Mouse (Mus musculus): ENCODE results near the gene Zfp384. TPM values are rescaled to one million over a fixed set of nuclear protein-coding genes. Genes with fewer than 3 reads are reported as not detected.
A peak's percentile ranks its signal among the peaks of the same experiment; 100 is the strongest.

Zfp384 gene
- 16.7 and 19.1 TPM in 2 replicates for polyA plus RNA-seq (2016; fragmentation: Nextera tagmentation; extraction: Ambion mirVana)

DNA sequence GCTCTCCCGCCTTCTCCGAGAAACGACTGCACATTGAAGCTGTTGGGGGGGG, at the start of gene Zfp384:
Gene Zfp384 (plus strand): TSS at position 17 of the 52 bp plus-strand sequence.
- H3K4me3 ChIP-seq (replicated peaks): peak within 1 kb of the TSS; percentile 97
- no peak for ATAC-seq (ENCODE audit: low FRiP score)
- peak within 1 kb of the TSS; percentile 99 for H3K27ac ChIP-seq
- WGBS: 0% methylated on average over 3 of the region's 3 CpGs
- no peaks in the 10 kb centered on the region for H3K27me3 ChIP-seq
- H3K4me1 ChIP-seq: peaks cover 41% of the 10 kb centered on the region
- peaks cover 28% of the 10 kb centered on the region for H3K36me3 ChIP-seq (replicated peaks)
- peak within 1 kb of the TSS; percentile 96 for H3K9ac ChIP-seq
- H3K4me2 ChIP-seq: peak within 1 kb of the TSS; percentile 88
- no peaks in the 10 kb centered on the region for H3K9me3 ChIP-seq

DNA sequence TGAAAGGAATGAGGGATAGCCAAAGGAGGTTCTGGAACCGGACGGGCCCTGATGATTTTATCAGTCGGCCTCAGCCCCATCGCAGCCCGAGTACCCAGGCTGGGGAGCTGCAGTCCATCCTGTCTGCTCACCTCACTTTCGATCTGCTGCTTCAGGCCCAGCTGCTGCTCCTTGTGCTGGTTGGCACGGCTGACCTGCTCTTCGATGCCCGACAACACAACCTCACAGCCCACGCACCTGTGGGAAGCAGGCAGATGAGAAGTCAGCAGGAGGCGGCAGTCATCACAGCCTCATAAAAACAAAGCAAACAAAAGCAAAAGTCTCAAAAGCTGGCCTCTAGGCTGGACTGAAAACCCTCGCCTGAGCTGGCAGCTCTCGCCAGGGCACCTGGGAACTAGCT, 49.0 kb upstream of the Zfp384 start:
- H3K4me1 ChIP-seq: peaks cover 9% of the 10 kb centered on the region
- no peak for ATAC-seq (ENCODE audit: low FRiP score)
- no peak overlapping the region for H3K27ac ChIP-seq
- H3K27me3 ChIP-seq: no peaks in the 10 kb centered on the region
- 92% methylated on average over 13 of the region's 13 CpGs for WGBS
- no peak overlapping the region for H3K4me3 ChIP-seq (replicated peaks)
- no peak overlapping the region for H3K9ac ChIP-seq
- no peak overlapping the region for H3K4me2 ChIP-seq
- peaks cover 58% of the 10 kb centered on the region for H3K36me3 ChIP-seq (replicated peaks)
- no peaks in the 10 kb centered on the region for H3K9me3 ChIP-seq

DNA sequence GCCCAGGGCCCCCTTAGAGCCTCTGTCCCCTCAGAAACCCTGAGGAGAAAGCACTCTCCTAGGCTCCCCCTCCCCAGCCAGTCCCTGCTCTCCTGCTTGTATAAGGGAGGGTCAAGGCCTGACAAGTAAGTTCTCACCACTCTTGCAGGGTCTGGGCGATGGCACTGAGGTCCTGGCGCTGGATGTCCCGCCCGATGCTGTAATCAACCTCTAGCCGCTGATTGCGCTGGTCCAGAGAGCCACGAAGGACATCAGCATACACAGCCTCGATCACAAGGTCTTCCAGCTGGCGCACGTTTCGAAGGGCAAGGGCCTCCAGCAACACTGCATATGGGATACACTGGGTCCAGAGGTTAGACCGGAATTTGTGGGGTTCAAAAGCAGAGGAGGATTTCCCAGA, 47.9 kb upstream of the Zfp384 start:
- ATAC-seq (ENCODE audit: low FRiP score): no peak
- Histone ChIP-seq H3K9ac (no peak overlapping the region), H3K4me3 (replicated peaks) (no peak overlapping the region), H3K36me3 (replicated peaks) (peaks cover 56% of the 10 kb centered on the region), H3K27ac (no peak overlapping the region), H3K9me3 (no peaks in the 10 kb centered on the region), H3K4me1 (peaks cover 11% of the 10 kb centered on the region), H3K4me2 (no peak overlapping the region), H3K27me3 (no peaks in the 10 kb centered on the region)
- 93% methylated on average over 12 of the region's 12 CpGs for WGBS

DNA sequence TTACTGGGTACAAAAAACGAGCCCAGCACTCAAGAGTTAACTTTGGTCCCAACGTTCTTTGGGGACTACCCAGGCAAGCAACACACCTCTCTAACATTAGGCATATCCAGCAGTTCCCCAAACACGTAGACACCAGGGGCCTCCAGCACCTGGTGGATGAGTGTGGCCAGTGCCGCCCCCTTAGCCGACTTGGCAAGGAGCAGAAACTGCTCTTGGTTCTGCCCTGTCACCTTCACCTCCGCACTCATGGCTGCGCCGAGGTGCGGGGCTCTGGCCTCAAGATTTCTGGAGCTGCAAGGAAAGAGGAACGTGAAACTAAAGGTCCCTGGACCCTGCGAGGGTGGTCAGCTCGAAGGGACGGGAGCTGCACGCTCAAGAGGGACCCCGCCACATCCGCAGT, 44.3 kb upstream of the Zfp384 start:
- WGBS: 39% methylated on average over 16 of the region's 16 CpGs
- ATAC-seq (ENCODE audit: low FRiP score): peak; percentile 31
- Histone ChIP-seq H3K9me3 (no peaks in the 10 kb centered on the region), H3K9ac (peak overlapping the region; percentile 87), H3K4me2 (peak overlapping the region; percentile 90), H3K4me1 (peaks cover 17% of the 10 kb centered on the region), H3K27me3 (0 out of 2 replicates have a peak, but pooled peaks cover under 1% of the 10 kb centered on the region), H3K27ac (peak overlapping the region; percentile 90; the same call in 1 of the 2 replicates), H3K36me3 (replicated peaks) (peaks cover 34% of the 10 kb centered on the region), H3K4me3 (replicated peaks) (peak overlapping the region; percentile 81)

DNA sequence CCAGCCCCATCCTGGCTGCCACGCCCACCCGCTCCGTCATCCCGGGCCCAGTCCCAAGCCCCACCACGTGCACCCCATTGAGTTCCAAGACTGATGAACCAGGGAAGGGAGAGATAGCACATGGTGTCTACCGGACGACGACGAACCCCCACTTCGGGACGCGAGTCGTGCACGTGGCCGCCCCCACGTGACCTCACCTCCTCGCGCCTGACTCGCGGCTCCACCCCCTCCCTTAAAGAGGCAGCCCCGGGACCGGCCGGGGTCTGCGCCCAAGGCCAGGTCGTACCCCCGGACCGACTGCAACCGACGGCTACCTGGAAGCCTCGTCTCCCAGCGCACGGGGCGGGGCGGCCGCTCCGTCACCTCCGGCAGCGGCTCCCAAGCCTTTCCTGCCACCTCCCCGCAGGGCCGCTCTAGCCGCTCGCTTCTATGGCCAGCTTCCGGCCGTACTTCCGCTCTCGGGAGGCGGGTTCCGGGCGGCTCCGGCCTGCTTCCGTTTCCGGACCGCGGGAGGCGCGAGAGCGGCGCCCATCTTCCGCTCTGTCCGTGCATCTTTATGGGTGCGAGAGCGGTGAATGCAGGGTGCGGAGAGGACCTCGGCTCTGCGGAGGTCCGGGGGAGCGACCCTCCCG, 43.7 kb upstream of the Zfp384 start, which contains the start of gene Cops7a:
Gene Cops7a (minus strand): TSS at position 451 of the 632 bp plus-strand sequence.
- peak; percentile 94 for ATAC-seq (ENCODE audit: low FRiP score)
- Histone ChIP-seq H3K36me3 (replicated peaks) (peaks cover 28% of the 10 kb centered on the region), H3K4me1 (peaks cover 17% of the 10 kb centered on the region), H3K9ac (peak within 1 kb of the TSS; percentile 87), H3K27me3 (peaks cover 3% of the 10 kb centered on the region; the same call in 1 of the 2 replicates), H3K4me3 (replicated peaks) (peak within 1 kb of the TSS; percentile 81), H3K9me3 (no peaks in the 10 kb centered on the region), H3K4me2 (peak within 1 kb of the TSS; percentile 90), H3K27ac (peak within 1 kb of the TSS; percentile 90)
- WGBS: 0% methylated on average over 68 of the region's 68 CpGs

DNA sequence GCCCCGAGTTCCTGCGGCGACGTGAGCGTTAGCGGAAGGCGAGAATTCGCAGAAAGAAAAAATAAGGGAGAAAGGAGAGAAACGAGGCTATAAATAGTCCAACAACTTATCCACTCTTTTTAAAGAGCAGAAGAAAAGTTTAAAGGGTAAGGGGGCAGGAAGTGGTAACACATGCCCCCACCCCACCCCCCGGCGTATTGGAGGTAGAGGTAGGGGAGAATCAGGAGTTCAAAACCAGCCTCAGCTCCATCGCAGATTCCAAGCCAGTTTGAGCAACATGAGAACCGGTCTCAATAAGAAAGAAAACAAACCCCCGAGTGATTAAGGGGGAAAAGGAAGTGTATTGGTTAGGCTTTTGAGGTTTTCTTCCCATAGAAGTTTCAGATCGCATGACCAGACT, 43.2 kb upstream of the Zfp384 start:
- H3K4me3 ChIP-seq (replicated peaks): peak overlapping the region; percentile 81
- peaks cover 17% of the 10 kb centered on the region for H3K4me1 ChIP-seq
- H3K9me3 ChIP-seq: no peaks in the 10 kb centered on the region
- peak overlapping the region; percentile 90 for H3K4me2 ChIP-seq
- H3K36me3 ChIP-seq (replicated peaks): peaks cover 23% of the 10 kb centered on the region
- H3K27ac ChIP-seq: peak overlapping the region; percentile 90
- peak overlapping the region; percentile 87 for H3K9ac ChIP-seq
- WGBS: 15% methylated on average over 15 of the region's 15 CpGs
- ATAC-seq (ENCODE audit: low FRiP score): no peak
- H3K27me3 ChIP-seq: peaks cover 3% of the 10 kb centered on the region; the same call in 1 of the 2 replicates

DNA sequence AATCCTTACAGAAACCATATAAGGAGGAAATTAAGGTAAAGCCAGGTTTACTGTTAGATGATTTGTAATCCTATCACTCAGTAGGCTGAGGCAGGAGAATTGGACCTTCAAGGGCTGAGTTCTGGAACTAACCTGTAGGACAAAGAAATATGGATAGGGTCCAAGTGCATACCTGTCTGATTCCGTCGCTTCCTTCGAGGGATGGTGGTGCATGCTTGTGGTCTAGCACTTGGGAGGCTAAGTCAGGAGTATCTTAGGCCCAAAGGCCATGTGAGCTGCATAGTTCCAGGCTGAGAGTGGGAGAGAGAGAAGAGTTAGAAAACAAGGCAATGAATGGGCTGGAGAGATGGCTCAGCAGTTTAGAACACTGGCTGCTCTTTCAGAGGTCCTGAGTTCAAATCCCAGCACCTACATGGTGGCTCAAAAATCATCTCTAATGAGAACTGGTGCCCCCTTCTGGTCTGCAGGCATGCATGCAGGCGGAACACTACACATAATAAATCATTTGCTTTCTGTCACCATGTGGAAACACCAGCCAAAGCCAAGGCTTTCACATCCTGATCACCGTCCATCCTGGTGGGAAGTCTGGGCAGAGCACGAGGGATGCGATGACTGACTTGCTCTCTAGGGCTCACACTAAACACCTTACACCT, 42.4 kb upstream of the Zfp384 start:
- Histone ChIP-seq H3K36me3 (replicated peaks) (peaks cover 15% of the 10 kb centered on the region), H3K4me3 (replicated peaks) (peak overlapping the region; percentile 81), H3K27ac (no peak overlapping the region), H3K9me3 (no peaks in the 10 kb centered on the region), H3K4me1 (peaks cover 17% of the 10 kb centered on the region), H3K4me2 (peak overlapping the region; percentile 90), H3K9ac (no peak overlapping the region), H3K27me3 (peaks cover 6% of the 10 kb centered on the region; the same call in 1 of the 2 replicates)
- 97% methylated on average over 7 of the region's 7 CpGs for WGBS
- no peak for ATAC-seq (ENCODE audit: low FRiP score)

DNA sequence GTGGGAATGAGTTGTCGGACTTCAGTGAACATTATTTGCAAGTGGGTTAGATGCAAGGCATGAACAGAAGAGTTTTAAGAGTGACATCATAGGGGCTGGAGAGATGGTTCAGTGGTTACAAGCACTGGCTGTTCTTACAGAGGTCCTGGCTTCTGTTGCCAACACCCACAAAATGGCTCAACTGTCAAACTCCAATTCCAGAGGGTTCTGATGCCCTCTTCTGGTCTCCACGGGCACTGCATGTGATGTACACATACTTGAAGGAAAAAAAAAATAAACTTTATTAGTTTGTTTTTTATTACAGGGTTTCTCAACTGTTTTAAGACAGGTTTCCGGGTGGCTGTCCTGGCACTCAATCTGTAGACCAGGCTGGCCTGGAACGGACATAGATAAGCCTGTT, 41.2 kb upstream of the Zfp384 start:
- Histone ChIP-seq H3K9ac (no peak overlapping the region), H3K4me2 (no peak overlapping the region), H3K9me3 (no peaks in the 10 kb centered on the region), H3K36me3 (replicated peaks) (peaks cover 7% of the 10 kb centered on the region), H3K27me3 (peaks cover 6% of the 10 kb centered on the region; the same call in 1 of the 2 replicates), H3K4me3 (replicated peaks) (no peak overlapping the region), H3K27ac (no peak overlapping the region), H3K4me1 (peaks cover 17% of the 10 kb centered on the region)
- 71% methylated on average over 4 of the region's 4 CpGs for WGBS
- ATAC-seq (ENCODE audit: low FRiP score): no peak

DNA sequence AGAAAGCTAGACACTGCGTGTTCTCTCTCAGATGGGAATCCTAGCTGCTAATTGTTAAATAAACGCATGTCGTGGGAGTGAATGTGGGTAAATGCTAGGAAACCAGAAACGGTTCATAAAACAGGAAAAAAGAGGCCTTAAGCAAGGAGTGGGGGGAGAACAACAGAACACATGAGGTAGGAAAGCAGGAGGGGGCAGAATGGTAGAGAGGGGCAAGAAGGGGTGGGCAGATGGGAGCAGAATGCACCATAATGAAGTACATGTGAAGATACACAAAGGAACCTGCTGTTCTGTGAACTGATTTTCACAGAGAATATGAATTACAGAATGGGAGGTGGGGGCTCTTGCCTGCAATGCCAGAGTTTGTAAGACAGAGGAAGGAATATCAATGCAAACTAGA, 16.7 kb upstream of the Zfp384 start:
- Histone ChIP-seq H3K9ac (no peak overlapping the region), H3K4me3 (replicated peaks) (no peak overlapping the region), H3K27ac (no peak overlapping the region), H3K9me3 (peaks cover 9% of the 10 kb centered on the region), H3K4me1 (peaks cover 20% of the 10 kb centered on the region), H3K27me3 (peaks cover 58% of the 10 kb centered on the region), H3K4me2 (no peak overlapping the region), H3K36me3 (replicated peaks) (no peaks in the 10 kb centered on the region)
- no peak for ATAC-seq (ENCODE audit: low FRiP score)
- 81% methylated on average over 4 of the region's 4 CpGs for WGBS

DNA sequence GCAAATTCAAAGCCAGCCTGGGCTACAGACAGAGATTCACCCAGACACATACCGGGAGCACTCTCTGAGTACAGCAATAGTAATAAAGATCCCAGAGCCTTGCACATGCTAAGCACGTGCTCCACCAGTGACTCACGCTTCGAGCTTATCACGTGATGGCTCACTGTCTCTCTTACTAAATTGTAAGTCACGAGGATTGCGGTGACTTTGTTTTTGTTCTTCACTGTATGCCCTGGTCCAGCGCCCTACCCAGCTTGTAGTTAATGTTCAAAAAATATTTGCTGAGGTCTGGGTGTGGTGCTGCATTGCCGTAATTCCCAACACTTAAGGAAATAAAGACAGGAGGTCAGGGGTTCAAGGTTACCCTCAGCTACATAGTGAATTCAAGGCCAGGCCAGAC, 15.6 kb upstream of the Zfp384 start:
- Histone ChIP-seq H3K4me3 (replicated peaks) (no peak overlapping the region), H3K9ac (no peak overlapping the region), H3K9me3 (peaks cover 9% of the 10 kb centered on the region), H3K36me3 (replicated peaks) (no peaks in the 10 kb centered on the region), H3K27ac (no peak overlapping the region), H3K4me1 (peaks cover 30% of the 10 kb centered on the region), H3K27me3 (peaks cover 69% of the 10 kb centered on the region), H3K4me2 (no peak overlapping the region)
- WGBS: 85% methylated on average over 9 of the region's 9 CpGs
- ATAC-seq (ENCODE audit: low FRiP score): no peak

DNA sequence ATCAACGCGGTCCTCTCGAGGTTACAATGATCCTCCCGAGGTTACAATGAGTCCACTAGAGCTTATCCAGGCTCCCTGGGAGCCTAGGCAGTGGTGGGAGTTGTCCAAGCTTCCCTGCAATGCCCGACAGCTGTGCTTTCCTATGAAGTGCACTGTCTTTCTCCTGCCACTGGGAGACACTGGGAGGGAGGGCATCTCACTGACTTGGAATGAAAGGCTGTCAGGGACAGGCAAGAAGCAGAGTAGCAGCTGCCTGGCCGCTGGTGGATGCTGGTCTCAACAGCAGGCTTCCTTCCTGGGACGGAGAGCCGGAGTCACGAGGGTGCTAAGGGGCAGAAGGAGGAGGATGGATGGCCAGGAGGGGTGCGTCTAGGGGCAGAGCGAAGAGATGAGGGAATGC, 15.1 kb upstream of the Zfp384 start:
- H3K4me2 ChIP-seq: peak overlapping the region; percentile 25; the same call in 1 of the 2 replicates
- H3K9ac ChIP-seq: peak overlapping the region; percentile 47
- peaks cover 30% of the 10 kb centered on the region for H3K4me1 ChIP-seq
- no peak overlapping the region for H3K27ac ChIP-seq
- 7% methylated on average over 10 of the region's 11 CpGs for WGBS
- peaks cover 9% of the 10 kb centered on the region for H3K9me3 ChIP-seq
- no peak for ATAC-seq (ENCODE audit: low FRiP score)
- peaks cover 75% of the 10 kb centered on the region for H3K27me3 ChIP-seq
- H3K36me3 ChIP-seq (replicated peaks): no peaks in the 10 kb centered on the region
- H3K4me3 ChIP-seq (replicated peaks): peak overlapping the region; percentile 9; the same call in 1 of the 2 replicates

DNA sequence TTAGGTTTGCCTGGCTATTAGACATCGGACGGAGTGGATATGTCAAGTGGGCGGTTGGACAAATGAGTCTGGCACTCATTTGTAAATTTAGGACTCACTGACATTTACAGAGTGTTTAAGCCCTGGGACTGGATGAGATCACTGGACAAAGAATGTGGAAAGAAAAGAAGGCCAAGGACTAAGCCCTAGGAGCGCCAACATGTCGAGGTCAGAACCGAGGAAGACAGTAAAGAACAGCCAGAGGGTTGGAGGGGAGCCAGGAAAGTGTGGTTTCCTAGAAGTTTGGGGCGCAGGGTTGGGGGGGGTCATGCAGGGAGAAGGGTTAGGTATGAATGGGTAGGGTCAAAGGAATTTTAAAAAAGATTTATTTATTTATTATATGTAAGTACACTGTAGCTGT, 13.7 kb upstream of the Zfp384 start:
- H3K36me3 ChIP-seq (replicated peaks): no peaks in the 10 kb centered on the region
- H3K4me3 ChIP-seq (replicated peaks): no peak overlapping the region
- no peak overlapping the region for H3K27ac ChIP-seq
- peaks cover 2% of the 10 kb centered on the region; the same call in 1 of the 2 replicates for H3K9me3 ChIP-seq
- H3K4me2 ChIP-seq: no peak overlapping the region
- H3K9ac ChIP-seq: no peak overlapping the region
- no peak for ATAC-seq (ENCODE audit: low FRiP score)
- 80% methylated on average over 7 of the region's 7 CpGs for WGBS
- H3K4me1 ChIP-seq: peaks cover 30% of the 10 kb centered on the region
- H3K27me3 ChIP-seq: peaks cover 88% of the 10 kb centered on the region

DNA sequence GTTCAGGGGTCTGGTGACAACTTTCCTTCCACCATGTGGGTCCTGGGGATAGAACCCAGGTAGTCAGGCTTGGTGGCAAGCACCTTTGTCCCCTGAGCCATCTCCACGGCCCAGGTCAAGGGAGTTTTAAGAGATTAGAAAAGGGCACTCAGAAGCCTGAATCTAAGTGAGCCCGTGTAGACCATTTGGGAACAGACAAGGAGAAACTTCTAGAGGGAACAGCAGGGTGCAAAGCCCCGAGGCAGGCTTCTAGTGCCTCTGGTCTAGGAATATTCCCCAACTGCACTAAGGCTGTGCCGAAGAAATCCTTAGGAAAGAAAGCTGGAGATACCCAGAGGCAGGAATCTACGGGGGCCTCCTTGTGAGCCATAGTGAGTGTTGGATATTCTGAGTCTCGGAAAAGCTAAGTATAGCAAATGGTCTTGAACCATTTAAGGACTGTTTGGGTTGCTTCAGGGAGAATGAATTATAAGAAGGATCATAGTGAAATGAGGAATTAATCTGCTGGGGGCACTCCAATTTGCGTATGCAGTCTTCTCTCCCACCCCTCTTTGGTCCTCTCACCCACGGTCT, 13.0 kb upstream of the Zfp384 start:
- Histone ChIP-seq H3K4me2 (peak overlapping the region; percentile 100), H3K27me3 (peaks cover 95% of the 10 kb centered on the region), H3K36me3 (replicated peaks) (no peaks in the 10 kb centered on the region), H3K4me3 (replicated peaks) (peak overlapping the region; percentile 65), H3K9ac (peak overlapping the region; percentile 80), H3K9me3 (no peaks in the 10 kb centered on the region), H3K27ac (no peak overlapping the region), H3K4me1 (peaks cover 30% of the 10 kb centered on the region)
- WGBS: 43% methylated on average over 8 of the region's 8 CpGs
- no peak for ATAC-seq (ENCODE audit: low FRiP score)

Data from forebrain, embryonic 12.5 days (tissue).